Mouse (Mus musculus) MEL (cell line): ENCODE measurements around the gene Stk11.

ENCODE experiments used
- CHD2 ChIP-seq: IDR thresholded peaks from 2 replicates; pipeline ENCODE4 v1.6.1; 2011; ENCODE audit warnings: low read length, improper control_type of control experiment
- EP300 ChIP-seq, 2 experiments: IDR thresholded peaks; 2 replicates each; pipeline ENCODE4 v1.6.1; 2011; ENCODE audit warnings: improper control_type of control experiment in 2 of 2, low read length in 2 of 2, low read depth in 1 of 2, mild to moderate bottlenecking in 1 of 2
- NRF1 ChIP-seq: IDR thresholded peaks from 2 replicates; pipeline ENCODE4 v1.6.1; 2014; ENCODE audit warnings: low read depth, mild to moderate bottlenecking, inconsistent platforms, low read length, improper control_type of control experiment, moderate library complexity; ENCODE audit not compliant: poor library complexity, insufficient read depth, severe bottlenecking
- POLR2A ChIP-seq, 2 experiments: IDR thresholded peaks; 2 replicates each; pipeline ENCODE4 v1.6.1; 2011 to 2012; ENCODE audit warnings: low read length in 2 of 2, mild to moderate bottlenecking in 2 of 2, control low read depth in 1 of 2, improper control_type of control experiment in 1 of 2, low read depth in 1 of 2, moderate library complexity in 1 of 2; ENCODE audit not compliant: control insufficient read depth in 1 of 2, insufficient read depth in 1 of 2, poor library complexity in 1 of 2
- POLR2AphosphoS5 ChIP-seq: IDR thresholded peaks from 2 replicates; pipeline ENCODE4 v1.6.1; 2012; ENCODE audit warnings: low read depth, borderline replicate concordance, mild to moderate bottlenecking, inconsistent platforms, low read length, moderate library complexity, mixed read lengths
- RAD21 ChIP-seq: IDR thresholded peaks from 2 replicates; pipeline ENCODE4 v1.6.1; 2011; ENCODE audit warnings: mild to moderate bottlenecking, low read depth, low read length, improper control_type of control experiment
- TBP ChIP-seq: IDR thresholded peaks from 2 replicates; pipeline ENCODE4 v1.8.0; 2011; ENCODE audit warnings: low read depth, low read length, improper control_type of control experiment
- UBTF ChIP-seq: IDR thresholded peaks from 2 replicates; pipeline ENCODE4 v1.6.1; 2012; ENCODE audit warnings: low read depth, mild to moderate bottlenecking, inconsistent platforms, low read length, improper control_type of control experiment, moderate library complexity, borderline replicate concordance; ENCODE audit not compliant: insufficient read depth
- USF1 ChIP-seq: IDR thresholded peaks from 2 replicates; pipeline ENCODE4 v1.6.1; 2014; ENCODE audit warnings: low read depth, mild to moderate bottlenecking, inconsistent platforms, low read length, improper control_type of control experiment, moderate library complexity
- ZC3H11A ChIP-seq: IDR thresholded peaks from 2 replicates; pipeline ENCODE4 v1.6.1; 2012; ENCODE audit warnings: low read depth, mild to moderate bottlenecking, inconsistent platforms, low read length, improper control_type of control experiment

GRCm38 (mm10) chr10:80164998-80165344 is 49.4 kb downstream of the Stk11 start:
- TF ChIP-seq TBP: no peak; the same call in 1 of the 2 replicates
- no peak for TF ChIP-seq USF1
- peak in 1 of 2 experiments; percentile 33; a peak in 1 of 4 replicates for TF ChIP-seq EP300 (IDR thresholded peaks at IDR 0.05; ENCODE audit: low read depth in 1 of 2, low read length in 2 of 2)
- TF ChIP-seq POLR2A (IDR thresholded peaks at IDR 0.05; ENCODE audit: control insufficient read depth in 1 of 2, insufficient read depth in 1 of 2, low read depth in 1 of 2, low read length in 2 of 2, poor library complexity in 1 of 2): peak in 1 of 2 experiments; percentile 13; a peak in 2 of 4 replicates
- no peak for TF ChIP-seq CHD2
- no peak for TF ChIP-seq UBTF
- peak; percentile 91 for TF ChIP-seq ZC3H11A
- TF ChIP-seq RAD21: peak; percentile 97
- TF ChIP-seq POLR2AphosphoS5: no peak
- 0 out of 2 replicates have a peak, but pooled peaks have one; percentile 17 for TF ChIP-seq NRF1
